Mouse (Mus musculus): ENCODE data around the gene Abcc10. TPM values are rescaled to one million over a fixed set of nuclear protein-coding genes. Genes with fewer than 3 reads are reported as not detected.

Abcc10 gene
- 10.4 and 10.6 TPM in 2 replicates for polyA plus RNA-seq (2012; rRNA removed)

DNA sequence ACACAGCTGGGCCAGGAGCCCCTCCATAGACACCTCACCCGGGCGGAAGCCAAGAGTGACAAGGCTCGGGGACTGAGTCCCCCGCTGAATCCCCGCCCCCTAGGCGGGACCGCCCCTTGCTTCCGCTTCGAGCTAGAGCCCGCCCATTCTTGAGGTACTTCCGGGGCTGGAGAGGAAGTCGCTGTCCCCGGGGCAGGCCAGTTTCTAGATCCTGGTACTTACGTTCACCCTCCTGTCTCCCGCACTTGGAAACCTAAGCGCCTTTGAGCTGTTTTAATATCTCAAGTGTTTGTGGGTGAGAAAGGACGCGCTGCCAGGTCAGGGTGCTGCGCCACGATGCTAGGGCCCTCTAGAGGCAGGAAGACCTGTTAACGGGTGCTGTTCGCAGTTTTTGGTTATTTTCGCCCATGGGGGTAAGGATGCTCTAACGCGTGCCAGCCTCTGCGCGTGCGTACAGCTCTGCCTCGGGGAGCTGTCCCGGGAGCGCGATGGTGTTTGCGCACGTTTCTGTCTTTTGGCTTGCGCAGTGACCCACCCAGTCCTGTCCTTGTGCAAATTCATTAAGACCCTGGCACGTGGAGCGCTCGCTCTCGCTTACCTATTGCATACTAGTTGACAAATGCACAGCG is at the start of gene Abcc10:
TSS of gene Abcc10 (minus strand) at position 447 of the 629 bp plus-strand sequence.
- peak within 1 kb of the TSS; percentile 77 for H3K4me3 ChIP-seq (ENCODE audit: insufficient read depth, low read length)
- H3K4me1 ChIP-seq (ENCODE audit: control insufficient read depth, insufficient read depth, low read length) = no peaks in the 10 kb centered on the region
- H3K27ac ChIP-seq (ENCODE audit: insufficient read depth, low read length) = peak within 1 kb of the TSS; percentile 77
- peak; percentile 27; the same call in 1 of the 2 replicates for TF ChIP-seq CTCF (IDR thresholded peaks at IDR 0.05; ENCODE audit: extremely low read depth, insufficient read depth, low read length)
- peak; percentile 90 for TF ChIP-seq POLR2A (IDR thresholded peaks at IDR 0.05; ENCODE audit: extremely low read depth, insufficient read depth, low read length)

DNA sequence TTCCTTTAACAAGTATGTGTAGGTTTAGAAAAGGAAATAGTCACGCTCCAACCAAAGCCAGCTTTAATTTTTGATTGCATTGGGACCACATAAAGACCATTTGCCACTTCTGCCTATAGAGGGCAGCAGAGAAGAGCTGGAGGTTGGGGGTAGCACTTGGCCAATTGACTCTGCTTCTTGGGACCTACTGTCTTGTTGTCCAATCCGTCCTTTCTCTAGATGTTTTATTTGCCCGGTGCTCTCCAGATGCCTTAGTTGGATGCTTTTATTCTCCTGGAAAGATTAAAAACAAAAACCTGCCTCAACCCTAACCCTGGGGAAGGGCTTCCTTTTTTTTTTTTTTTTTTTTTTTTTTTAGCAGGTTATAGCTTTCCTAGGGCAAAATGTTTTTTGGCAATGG is 43.6 kb upstream of the Abcc10 start:
- no peak overlapping the region for H3K4me3 ChIP-seq (ENCODE audit: insufficient read depth, low read length)
- no peak for TF ChIP-seq POLR2A (IDR thresholded peaks at IDR 0.05; ENCODE audit: extremely low read depth, insufficient read depth, low read length)
- peak; percentile 55 for TF ChIP-seq CTCF (IDR thresholded peaks at IDR 0.05; ENCODE audit: extremely low read depth, insufficient read depth, low read length)
- no peak overlapping the region for H3K27ac ChIP-seq (ENCODE audit: insufficient read depth, low read length)
- H3K4me1 ChIP-seq (ENCODE audit: control insufficient read depth, insufficient read depth, low read length) = no peaks in the 10 kb centered on the region

- TF ChIP-seq CTCF (IDR thresholded peaks at IDR 0.05; ENCODE audit: extremely low read depth, insufficient read depth, low read length) = no peak
- no peak for TF ChIP-seq POLR2A (IDR thresholded peaks at IDR 0.05; ENCODE audit: extremely low read depth, insufficient read depth, low read length)
- H3K4me3 ChIP-seq (ENCODE audit: insufficient read depth, low read length) = no peak overlapping the region
- H3K4me1 ChIP-seq (ENCODE audit: control insufficient read depth, insufficient read depth, low read length) = no peaks in the 10 kb centered on the region
- no peak overlapping the region for H3K27ac ChIP-seq (ENCODE audit: insufficient read depth, low read length)
These were observed 23.0 kb upstream of the Abcc10 start for GRCm38 (mm10) chr17:46351026-46351700.

- Histone ChIP-seq H3K4me3 (ENCODE audit: insufficient read depth, low read length) (no peak overlapping the region), H3K4me1 (ENCODE audit: control insufficient read depth, insufficient read depth, low read length) (no peaks in the 10 kb centered on the region), H3K27ac (ENCODE audit: insufficient read depth, low read length) (no peak overlapping the region)
- TF ChIP-seq CTCF (IDR thresholded peaks at IDR 0.05; ENCODE audit: extremely low read depth, insufficient read depth, low read length) (no peak), POLR2A (IDR thresholded peaks at IDR 0.05; ENCODE audit: extremely low read depth, insufficient read depth, low read length) (no peak)
These were observed 13.1 kb upstream of the Abcc10 start for GRCm38 (mm10) chr17:46341208-46341607.

DNA sequence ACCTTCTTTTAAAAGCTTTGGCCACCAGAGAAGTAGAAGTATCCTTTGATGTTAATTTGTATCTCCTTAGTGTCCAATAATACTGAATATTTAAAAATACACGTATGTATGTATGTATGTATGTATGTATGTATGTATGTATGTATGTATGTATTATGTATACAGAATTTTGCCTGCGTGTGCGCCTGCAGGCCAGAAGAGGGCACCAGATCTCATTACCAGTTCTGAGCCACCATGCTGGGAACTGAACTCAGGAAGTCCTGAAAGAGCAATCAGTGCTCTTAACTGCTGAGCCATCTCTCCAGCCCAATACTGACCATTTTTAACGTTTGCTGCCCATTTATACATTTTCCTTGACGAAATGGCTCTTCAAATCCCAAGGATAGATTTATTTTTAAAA is 8.3 kb upstream of the Abcc10 start:
- no peak overlapping the region for H3K4me3 ChIP-seq (ENCODE audit: insufficient read depth, low read length)
- no peak overlapping the region for H3K27ac ChIP-seq (ENCODE audit: insufficient read depth, low read length)
- no peaks in the 10 kb centered on the region for H3K4me1 ChIP-seq (ENCODE audit: control insufficient read depth, insufficient read depth, low read length)
- no peak for TF ChIP-seq POLR2A (IDR thresholded peaks at IDR 0.05; ENCODE audit: extremely low read depth, insufficient read depth, low read length)

DNA sequence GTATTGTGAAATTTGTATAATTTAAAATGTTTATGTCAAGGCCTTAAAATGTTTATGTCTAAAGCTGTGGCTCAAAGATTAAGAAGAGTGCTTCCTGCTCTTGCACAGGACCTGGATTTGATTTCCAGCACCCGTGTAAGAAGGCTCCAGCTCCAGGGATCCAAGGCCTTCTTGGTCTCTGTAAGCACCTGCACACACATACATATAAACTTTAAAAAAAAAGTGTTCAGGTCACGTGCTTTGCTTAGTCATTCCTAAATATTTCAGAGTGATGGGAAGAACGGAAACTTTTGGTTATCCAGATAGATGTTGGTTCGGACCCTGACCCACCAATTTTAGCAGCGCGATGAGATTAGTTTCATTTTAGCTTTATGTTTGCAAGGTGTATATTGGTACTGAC is 571 bp upstream of the Abcc10 start:
- H3K4me1 ChIP-seq (ENCODE audit: control insufficient read depth, insufficient read depth, low read length) = no peaks in the 10 kb centered on the region
- H3K4me3 ChIP-seq (ENCODE audit: insufficient read depth, low read length) = peak overlapping the region; percentile 77; the same call in 1 of the 2 replicates
- no peak overlapping the region for H3K27ac ChIP-seq (ENCODE audit: insufficient read depth, low read length)
- TF ChIP-seq POLR2A (IDR thresholded peaks at IDR 0.05; ENCODE audit: extremely low read depth, insufficient read depth, low read length) = no peak
- no peak for TF ChIP-seq CTCF (IDR thresholded peaks at IDR 0.05; ENCODE audit: extremely low read depth, insufficient read depth, low read length)

GRCm38 (mm10) chr17:46327413-46327905 is 693 bp downstream of the Abcc10 start:
- Histone ChIP-seq H3K4me3 (ENCODE audit: insufficient read depth, low read length) (peak overlapping the region; percentile 77), H3K4me1 (ENCODE audit: control insufficient read depth, insufficient read depth, low read length) (no peaks in the 10 kb centered on the region), H3K27ac (ENCODE audit: insufficient read depth, low read length) (peak overlapping the region; percentile 69)
- TF ChIP-seq POLR2A (IDR thresholded peaks at IDR 0.05; ENCODE audit: extremely low read depth, insufficient read depth, low read length) = no peak
- no peak for TF ChIP-seq CTCF (IDR thresholded peaks at IDR 0.05; ENCODE audit: extremely low read depth, insufficient read depth, low read length)

DNA sequence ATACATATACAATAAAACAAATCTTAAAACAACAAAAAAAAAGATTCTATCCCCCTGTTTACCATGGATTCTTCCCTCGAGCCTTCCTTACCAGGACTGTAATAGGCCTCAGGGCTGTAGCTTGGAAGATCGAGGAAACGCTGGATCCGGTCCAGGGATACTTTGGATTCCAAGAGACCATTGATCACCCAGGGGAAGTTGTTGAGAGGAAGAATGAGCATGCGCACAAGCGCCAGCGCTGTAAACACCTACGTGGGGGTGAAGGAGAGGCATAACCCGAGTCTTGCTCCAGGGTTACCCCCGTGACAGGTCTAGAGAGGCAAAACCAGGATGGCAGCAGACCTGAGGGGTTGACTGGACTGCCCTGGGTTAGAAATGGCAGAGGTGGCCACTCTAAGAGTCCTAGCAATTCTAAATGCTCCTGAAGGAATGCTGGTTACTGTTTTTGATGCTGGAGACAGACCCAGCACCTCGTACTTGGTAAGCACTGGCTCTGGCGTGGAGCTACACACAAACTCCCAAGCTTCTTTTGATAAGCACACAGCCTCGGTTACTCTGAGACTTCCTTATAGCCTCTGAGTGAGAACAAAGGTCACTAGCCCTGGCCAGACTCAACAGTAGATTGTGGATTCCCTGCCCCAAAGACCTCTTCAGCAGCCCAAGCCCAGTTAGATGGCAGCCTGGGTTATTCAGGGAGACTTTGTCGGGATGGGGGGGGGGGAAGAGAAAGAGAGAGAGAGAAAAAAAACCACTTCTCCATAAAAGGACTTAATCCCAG is 5.9 kb downstream of the Abcc10 start:
- Histone ChIP-seq H3K4me3 (ENCODE audit: insufficient read depth, low read length) (no peak overlapping the region), H3K27ac (ENCODE audit: insufficient read depth, low read length) (no peak overlapping the region), H3K4me1 (ENCODE audit: control insufficient read depth, insufficient read depth, low read length) (no peaks in the 10 kb centered on the region)
- no peak for TF ChIP-seq CTCF (IDR thresholded peaks at IDR 0.05; ENCODE audit: extremely low read depth, insufficient read depth, low read length)
- TF ChIP-seq POLR2A (IDR thresholded peaks at IDR 0.05; ENCODE audit: extremely low read depth, insufficient read depth, low read length) = no peak

DNA sequence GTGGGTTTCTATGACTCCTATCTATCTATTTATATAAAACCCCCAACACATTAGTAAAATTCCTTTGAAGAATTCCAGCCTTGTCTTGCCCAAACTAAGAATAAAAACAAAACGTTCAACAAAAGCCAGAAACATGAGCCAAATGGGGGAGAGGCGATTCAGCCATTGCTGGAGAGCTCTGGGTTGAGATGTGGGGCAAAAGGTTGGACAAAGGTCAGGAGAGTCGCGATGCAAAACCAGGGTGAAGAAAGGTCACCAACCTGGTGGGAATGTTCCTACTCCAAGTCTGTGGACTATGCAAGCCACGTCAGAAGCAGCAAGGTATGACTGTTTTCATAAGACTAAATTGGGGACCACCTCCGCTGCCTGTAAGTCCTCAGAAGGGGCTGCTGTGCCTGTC is 7.7 kb downstream of the Abcc10 start:
- Histone ChIP-seq H3K4me3 (ENCODE audit: insufficient read depth, low read length) (no peak overlapping the region), H3K27ac (ENCODE audit: insufficient read depth, low read length) (no peak overlapping the region), H3K4me1 (ENCODE audit: control insufficient read depth, insufficient read depth, low read length) (no peaks in the 10 kb centered on the region)
- TF ChIP-seq POLR2A (IDR thresholded peaks at IDR 0.05; ENCODE audit: extremely low read depth, insufficient read depth, low read length) (no peak), CTCF (IDR thresholded peaks at IDR 0.05; ENCODE audit: extremely low read depth, insufficient read depth, low read length) (no peak)
